Mouse (Mus musculus): ENCODE results near the gene Lrrn1.

The Lrrn1 gene

GRCm38 (mm10) chr6:107583759-107584383 is 54.3 kb downstream of the Lrrn1 start:
- no peak for DNase-seq

- DNase-seq = no peak
Observed at GRCm38 (mm10) chr6:107605151-107605550, 75.6 kb downstream of the Lrrn1 start.

- DNase-seq = no peak
Observed at GRCm38 (mm10) chr6:107614288-107614687, 84.7 kb downstream of the Lrrn1 start.
